Mouse (Mus musculus) ES-Bruce4 (cell line): ENCODE data around the gene 1110002E22Rik.

Experiments
- CTCF ChIP-seq: IDR thresholded peaks from one replicate; pipeline ENCODE4 v1.8.1; 2011; ENCODE audit warnings: low read depth, low read length
- EP300 ChIP-seq: IDR thresholded peaks from 2 replicates; pipeline ENCODE4 v1.6.1; 2011; ENCODE audit warnings: low read depth, low read length; ENCODE audit not compliant: insufficient read depth
- POLR2A ChIP-seq: IDR thresholded peaks from one replicate; pipeline ENCODE4 v1.8.1; 2011; ENCODE audit warnings: low read length; ENCODE audit not compliant: insufficient read depth

GRCm38 (mm10) chr3:138053969-138054368 lies 10.9 kb upstream of the 1110002E22Rik start:
- no peak for TF ChIP-seq EP300
- TF ChIP-seq CTCF, result no peak
- no peak for TF ChIP-seq POLR2A
